Mouse (Mus musculus): ENCODE results near the gene Il1rl1.

DNA sequence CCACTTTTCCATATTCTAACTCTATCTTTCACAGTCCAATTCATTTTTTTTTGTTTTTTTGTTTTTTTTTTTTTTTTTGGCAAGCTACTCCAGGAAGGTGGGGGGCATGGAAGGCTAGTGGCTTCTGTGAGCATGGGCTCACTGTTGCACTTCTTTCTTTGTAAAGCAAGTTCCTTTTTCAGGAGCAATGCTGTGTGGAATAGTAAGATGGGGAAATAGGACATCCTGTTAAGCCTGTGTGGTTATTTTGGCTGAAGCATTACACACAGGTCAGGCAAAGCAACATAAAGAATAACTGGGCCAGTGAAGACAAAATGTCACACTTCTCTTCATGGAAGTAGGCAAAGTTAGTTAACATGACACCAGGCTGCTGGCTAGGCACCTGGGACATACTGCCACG lies 19.5 kb upstream of the Il1rl1 start:
- TF ChIP-seq CTCF (IDR thresholded peaks at IDR 0.05; ENCODE audit: control insufficient read depth, insufficient read depth, insufficient replicate concordance, low read depth, low read length) (no peak), POLR2A (IDR thresholded peaks at IDR 0.05; ENCODE audit: control insufficient read depth, low read depth, low read length) (no peak)

All from testis, adult 2 months (tissue).